Mouse (Mus musculus) regulatory T cell (primary cell): ENCODE measurements at regions not wholly inside any gene's neighbourhood (a gene's known extent, or its start where the extent isn't known, plus 50 kb on each side); places are given as distances from the start of the nearest gene placed in this dataset.
"Not testable (repeated sequence)": the region's sequence is repeated elsewhere in the genome, so short reads cannot be mapped to it uniquely, and the experiment has no call there.

Experiments
- in situ Hi-C: fragments of 300-600 bp; cut with MboI, MseI; formaldehyde crosslinking; loops from one replicate; pipeline ENCODE4 v1.15.1; 2025; ENCODE audit warnings: high pct_unique_total_duplicates

DNA sequence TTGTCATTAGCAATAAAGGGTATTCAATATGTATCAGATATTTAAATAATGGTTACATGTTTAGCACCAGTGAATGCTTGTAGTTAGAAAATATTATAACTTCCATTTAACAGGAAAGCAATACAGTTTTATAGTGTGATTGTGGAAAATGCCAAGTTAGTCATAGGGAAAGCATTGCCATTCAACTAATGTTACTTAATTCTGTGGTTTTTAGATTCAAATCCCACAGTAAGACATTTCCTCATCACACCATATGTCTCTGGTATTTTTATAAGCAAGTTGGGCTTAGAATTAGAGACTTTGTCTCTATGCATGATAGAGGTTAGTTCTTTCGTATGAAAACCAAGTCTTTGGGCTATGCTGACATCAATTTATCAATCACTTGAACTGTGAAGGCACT is 133.0 kb downstream of the Prr30 start:
- in situ Hi-C loops = no loop called here

DNA sequence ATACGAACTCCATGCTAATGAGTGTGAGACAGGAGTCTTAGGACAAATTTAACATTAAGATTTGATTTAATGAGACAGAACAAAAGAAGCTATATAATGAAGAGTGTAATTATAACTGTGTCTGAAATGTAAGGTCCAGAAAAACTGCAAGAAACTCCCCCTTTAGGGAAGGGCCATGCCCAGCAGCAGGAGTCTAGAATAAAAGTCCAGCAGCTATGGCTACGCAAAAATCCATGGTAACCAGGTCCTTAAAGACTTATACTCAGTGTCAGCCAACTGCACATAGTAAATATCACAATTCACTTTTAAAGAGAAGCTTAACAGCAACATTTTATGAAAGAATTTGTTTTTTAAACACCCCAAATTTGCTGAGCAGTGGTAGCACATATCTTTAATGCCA is 143.3 kb downstream of the Prr30 start:
- in situ Hi-C loops = no loop called here

- in situ Hi-C loops = no loop called here
Measured at GRCm38 (mm10) chr14:101055915-101056314, 144.2 kb downstream of the Prr30 start.

DNA sequence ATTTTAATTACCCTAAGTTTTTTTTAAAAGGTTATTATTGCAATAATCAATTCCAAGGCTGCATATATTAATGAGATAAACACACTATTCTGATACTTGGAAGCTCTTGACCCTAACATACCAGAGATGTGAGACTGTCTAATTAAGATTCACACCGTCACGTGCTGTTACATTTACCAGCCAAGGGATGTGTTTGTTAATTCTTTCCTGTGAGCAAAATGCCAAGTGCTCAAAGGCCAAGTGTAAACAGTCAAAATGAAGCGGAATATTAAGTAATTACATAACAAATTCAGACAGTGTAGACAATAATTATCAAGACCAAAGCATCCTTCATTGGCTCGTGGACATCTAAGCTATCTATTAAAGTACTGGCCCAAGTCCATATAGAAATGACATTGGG is 145.3 kb downstream of the Prr30 start:
- in situ Hi-C loops = no loop called here

DNA sequence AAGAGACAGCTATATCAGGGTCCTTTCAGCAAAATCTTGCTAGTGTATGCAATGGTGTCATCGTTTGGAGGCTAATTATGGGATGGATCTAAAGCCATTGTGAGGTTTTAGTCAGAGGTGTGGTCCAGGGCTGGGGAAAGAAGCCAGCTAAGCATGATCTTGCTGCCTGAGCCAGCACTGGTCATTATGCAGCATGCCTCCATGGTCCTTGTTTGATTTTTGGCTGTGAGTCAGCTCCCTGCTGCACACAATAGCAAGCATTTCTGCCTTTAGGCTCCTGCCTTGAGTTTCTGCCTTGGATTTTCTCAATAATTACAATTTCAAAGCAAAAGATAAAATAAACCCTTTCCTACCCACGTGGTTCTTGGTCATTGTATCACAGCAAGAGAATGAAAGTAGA is 147.4 kb downstream of the Prr30 start:
- in situ Hi-C loops = no loop called here

- in situ Hi-C loops = no loop called here
Measured at GRCm38 (mm10) chr14:101050212-101050611, 149.9 kb downstream of the Prr30 start.

GRCm38 (mm10) chr14:101049664-101050203 is 150.4 kb downstream of the Prr30 start:
- in situ Hi-C loops = no loop called here

DNA sequence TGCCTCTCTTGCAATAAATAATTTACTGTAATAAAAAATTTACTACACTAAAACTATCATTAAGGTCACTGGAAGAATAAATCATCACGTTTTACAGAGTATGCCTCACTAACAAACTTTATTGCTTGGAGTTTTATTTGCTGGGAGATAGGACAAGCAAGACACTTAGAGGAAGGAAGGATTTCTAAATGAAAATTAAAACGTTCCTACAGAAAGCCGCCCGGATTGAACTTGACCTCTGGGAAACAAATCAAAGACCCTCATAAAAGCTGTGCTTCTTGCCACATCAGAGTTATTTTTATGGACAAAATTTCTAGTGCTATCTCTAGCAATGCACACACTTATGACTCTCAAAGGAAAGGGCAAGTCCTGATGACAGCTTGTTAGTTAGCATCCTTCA is 156.6 kb downstream of the Prr30 start:
- in situ Hi-C loops = no loop called here

DNA sequence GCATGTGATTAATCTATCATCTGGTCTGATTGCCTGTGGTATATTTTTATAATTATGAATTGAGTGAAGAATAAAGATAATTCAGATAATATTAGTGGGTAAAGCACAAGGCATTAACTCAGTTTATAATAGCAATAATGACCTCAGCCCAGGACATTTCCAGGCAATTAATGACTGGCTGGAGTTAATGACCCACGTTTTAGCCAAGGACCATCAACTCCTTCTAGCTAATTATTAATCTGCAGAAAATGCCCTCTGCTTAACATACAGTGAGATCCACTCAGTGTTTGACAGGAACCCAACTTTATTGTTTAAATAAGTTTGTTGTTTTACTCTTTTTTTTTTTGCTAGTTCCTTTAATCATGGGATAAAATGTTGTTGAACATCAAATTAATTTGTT is 199.1 kb downstream of the Prr30 start:
- in situ Hi-C loops = no loop called here

DNA sequence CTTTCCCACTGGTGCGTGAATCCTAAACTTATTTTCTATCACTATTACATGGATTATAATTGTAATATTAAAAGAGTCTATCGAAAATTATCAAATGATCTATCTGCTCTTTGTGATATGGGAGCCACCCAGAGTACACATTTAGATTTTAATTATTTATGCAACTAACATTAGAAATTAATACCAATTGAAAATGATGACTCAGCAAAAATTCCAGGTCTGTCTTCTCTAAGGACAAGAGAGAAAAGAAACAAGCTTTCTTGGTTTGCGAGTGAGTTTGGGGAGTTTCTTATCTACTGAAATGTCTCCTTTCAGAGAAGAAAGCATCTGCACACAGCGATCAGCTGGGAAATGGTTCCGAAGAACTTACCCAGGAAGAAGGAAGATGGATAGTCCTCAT is 219.4 kb downstream of the Prr30 start:
- in situ Hi-C loops = no loop called here

- in situ Hi-C loops = no loop called here
Measured at GRCm38 (mm10) chr14:100978515-100978914, 221.6 kb downstream of the Prr30 start.

DNA sequence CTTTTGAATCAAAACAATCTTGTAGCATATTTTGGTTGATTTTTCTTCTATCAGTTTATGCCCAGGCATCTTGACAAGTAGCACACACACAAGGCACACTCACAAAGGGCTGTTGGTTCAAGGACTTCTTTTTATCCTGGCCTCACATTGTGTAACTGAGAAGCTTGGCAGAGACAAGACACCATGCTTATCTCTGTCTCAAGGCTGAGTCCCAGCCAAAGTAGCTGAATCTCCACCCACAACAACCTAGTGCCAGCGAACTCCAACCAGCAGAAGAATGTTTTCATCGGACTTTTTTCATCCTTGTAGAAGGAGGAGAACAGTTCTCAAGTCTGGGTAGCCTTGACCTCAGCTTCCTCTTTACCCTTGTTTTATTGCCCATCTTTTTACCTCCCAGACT is 229.2 kb downstream of the Prr30 start:
- in situ Hi-C loops = no loop called here

DNA sequence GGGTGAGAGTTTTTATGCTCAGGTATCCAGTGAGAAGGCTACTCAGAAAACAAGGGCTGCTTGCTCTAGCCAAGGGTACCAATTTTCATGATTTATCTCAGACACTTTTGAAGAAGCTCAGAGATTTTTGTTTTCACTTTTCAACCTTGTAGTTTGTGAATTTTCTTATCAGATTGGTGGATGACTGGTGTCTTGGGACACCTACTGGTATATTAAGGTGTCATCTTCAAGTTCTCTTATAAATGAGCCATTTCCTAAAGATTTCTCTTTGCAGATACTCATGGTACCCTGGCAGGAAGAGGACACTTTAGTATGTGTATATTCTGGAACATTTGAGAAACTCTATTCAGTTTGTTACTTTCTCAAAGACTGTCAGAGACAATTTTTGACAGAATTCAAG is 239.9 kb downstream of the Prr30 start:
- in situ Hi-C loops = no loop called here

- in situ Hi-C loops = no loop called here
Measured at GRCm38 (mm10) chr14:100955806-100956436, 244.2 kb downstream of the Prr30 start.

DNA sequence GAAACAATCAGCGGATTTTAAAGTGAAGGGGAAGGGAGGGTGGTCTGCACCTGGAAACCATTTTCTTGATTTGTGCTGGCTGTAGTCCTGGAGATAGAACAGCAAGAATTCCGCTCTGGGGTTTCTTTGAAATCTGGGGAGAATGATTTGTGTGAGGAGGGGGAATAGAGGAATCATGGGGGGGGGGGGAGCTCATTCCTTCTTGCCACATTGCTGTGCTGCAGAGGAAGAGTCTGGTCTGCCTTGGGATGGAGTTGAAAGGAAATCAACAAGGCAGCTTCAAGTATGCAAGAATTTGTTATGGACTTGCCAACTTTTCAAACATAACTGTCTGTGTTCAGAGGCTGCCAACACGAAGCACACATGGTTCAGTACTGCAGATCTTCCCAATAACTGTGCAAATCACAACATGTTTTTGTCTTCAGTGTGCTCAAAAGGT is 249.4 kb downstream of the Prr30 start:
- in situ Hi-C loops = no loop called here

- in situ Hi-C loops = not testable (repeated sequence)
Measured at GRCm38 (mm10) chr14:100947625-100948024, 252.5 kb downstream of the Prr30 start.

DNA sequence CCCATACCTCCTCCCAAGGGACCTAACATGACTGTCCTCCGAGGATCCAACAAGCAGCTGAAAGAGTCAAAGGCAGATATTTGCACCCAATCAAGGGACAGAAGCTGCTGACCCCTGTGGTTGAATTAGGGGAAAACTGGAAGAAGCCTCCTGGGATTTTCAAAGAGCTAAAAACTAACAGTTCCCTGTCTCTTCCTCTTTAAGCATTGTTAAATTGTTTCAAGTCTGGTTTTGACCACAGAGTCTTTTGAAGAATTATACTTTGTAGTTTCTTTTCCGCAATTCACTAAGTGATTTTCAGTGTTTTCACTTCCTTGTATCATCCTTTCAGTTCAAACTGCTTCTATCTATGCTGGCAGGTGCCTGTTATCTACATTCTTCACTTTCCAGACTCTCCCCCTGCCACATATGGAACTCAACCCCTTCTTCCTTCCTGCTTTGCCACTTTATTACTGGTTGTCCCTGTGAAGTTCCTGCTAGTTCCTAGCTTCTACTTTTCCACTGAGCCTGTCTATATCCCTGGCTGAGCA is 262.7 kb downstream of the Prr30 start:
- in situ Hi-C loops = no loop called here

DNA sequence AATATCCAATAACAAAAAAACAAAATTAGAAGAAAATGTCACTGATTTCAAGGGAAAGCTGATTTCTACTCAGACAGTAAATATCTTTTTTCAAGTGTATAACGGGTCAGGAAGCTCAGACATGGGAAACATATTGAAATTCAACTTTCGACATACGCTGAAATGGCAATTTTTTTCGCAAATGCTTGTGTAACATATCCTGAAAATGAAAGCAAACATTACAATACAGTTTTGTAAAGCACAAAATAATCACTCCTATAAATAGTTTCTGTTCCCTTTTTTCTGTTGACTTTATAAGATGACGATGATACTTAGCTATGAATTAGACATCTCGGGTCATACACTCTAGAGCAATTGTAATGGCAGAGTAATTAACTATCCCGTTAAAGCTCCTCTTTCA is 265.6 kb downstream of the Prr30 start:
- in situ Hi-C loops = no loop called here

GRCm38 (mm10) chr14:100924880-100925279 is 275.2 kb downstream of the Prr30 start:
- in situ Hi-C loops = no loop called here

GRCm38 (mm10) chr14:100900221-100900620 is 299.9 kb downstream of the Prr30 start:
- in situ Hi-C loops = no loop called here

GRCm38 (mm10) chr14:100899074-100899473 is 301.1 kb downstream of the Prr30 start:
- in situ Hi-C loops = no loop called here

DNA sequence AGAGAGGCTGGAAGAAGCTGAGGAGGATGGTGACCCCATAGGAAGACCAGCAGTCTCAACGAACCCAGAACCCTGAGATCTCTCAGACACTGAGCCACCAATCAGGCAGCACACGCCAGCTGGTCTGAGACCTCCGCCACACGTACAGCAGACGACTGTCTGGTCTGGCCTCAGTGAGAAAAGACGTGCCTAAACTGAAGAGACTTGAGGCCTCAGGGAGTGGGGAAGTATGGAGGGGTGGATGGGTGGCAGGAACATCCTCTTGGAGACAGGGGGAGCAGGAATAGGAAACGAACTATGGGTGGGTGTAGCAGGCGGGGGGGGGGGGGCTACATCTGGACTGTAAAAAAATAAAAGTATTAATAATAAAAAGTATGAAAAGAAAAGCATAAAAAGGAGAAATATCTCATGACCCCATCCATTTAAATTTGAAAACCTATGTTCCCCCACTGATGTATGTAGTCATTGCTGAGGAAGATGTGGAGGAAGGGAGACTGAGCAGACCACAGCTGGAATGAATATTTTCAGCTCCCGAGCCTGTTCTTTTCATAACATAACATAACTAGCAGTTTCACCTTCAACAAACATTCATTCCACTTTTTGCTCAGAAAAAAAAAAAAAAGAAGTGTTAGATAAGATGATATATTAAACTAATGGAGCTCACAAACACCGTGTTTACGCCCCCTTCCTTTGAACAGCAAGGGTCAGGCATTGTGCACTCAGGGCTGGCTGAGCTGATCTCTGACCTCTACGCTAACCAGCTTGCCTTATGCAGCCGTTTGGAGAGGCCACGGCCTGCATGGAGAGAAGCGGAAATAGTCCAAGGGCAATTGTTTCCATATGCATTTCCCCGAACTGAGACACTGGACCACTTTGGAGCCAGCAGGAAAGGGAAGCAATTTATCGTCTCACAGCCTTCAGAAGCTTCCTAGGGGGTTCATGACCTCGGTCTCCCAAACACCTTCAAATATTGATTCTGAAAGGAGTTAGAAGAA is 310.7 kb downstream of the Prr30 start:
- in situ Hi-C loops = no loop called here
